Mouse (Mus musculus) ovary, adult 18-20 months (tissue): ENCODE measurements around the gene Dhx57.
"Not testable (repeated sequence)": the region's sequence is repeated elsewhere in the genome, so short reads cannot be mapped to it uniquely, and the experiment has no call there.

Experiments used
- DNase-seq: peaks from one replicate; pipeline ENCODE4 v3.0.0; 2022; ENCODE audit warnings: low spot score, mixed read lengths

Dhx57 gene

DNA sequence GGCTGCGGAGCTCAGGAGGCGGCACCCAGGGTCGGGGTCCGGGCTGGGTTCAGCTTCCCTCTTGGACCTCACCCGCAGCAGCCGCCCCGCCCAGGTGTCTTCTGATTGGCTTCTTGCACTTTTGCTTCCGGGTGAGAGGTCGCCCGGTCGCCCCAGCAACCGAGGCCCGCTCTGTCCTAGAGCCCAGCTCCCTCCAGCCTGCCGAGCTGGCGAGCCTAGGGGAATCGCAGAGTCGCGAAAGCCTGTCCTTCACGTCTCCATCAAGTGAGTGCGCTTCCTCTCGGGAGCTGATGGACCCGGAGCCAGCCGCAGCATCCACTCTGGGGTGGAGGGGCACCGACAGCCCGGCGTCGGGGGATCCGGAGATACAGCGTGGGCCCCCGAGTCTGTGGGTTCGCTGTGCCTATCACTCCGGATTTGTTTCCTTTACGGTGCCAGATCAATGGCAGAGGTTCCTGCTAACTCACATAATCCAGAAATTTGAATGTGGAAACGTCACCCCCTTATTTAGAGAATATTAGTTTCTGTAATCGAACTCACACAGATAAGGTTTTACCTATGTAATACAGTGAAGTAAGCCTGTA, at the start of gene Dhx57, which contains the start of gene Morn2:
Gene Dhx57, minus strand, starts transcription at position 403 of the 584 bp plus-strand sequence.
Gene Morn2, plus strand, starts transcription at position 130 of the 584 bp plus-strand sequence.
- DNase-seq = peak; percentile 95

GRCm38 (mm10) chr17:80332386-80332785, 42.1 kb upstream of the Dhx57 start:
- no peak for DNase-seq

GRCm38 (mm10) chr17:80326431-80326830, 36.2 kb upstream of the Dhx57 start:
- no peak for DNase-seq

DNA sequence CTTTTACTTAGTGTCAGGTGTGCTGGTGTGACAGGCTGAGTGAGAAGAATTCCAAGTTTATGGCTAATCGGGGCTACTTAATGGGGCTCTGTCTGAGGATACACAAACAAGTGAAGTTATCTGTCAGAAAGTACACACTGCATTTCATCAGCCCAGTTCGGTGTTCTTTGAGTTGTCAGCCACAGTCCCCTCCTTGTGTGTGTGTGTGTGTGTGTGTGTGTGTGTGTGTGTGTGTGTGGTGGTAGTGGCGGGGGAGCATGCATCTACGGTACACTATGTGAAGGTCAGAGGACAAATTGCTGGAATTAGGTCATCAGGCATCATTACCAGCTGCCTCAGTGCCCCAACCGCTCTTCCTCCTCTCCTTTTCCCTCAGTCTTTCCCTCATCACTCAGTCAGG, 35.2 kb upstream of the Dhx57 start:
- DNase-seq = no peak

GRCm38 (mm10) chr17:80324521-80324920, 34.2 kb upstream of the Dhx57 start:
- DNase-seq = no peak

DNA sequence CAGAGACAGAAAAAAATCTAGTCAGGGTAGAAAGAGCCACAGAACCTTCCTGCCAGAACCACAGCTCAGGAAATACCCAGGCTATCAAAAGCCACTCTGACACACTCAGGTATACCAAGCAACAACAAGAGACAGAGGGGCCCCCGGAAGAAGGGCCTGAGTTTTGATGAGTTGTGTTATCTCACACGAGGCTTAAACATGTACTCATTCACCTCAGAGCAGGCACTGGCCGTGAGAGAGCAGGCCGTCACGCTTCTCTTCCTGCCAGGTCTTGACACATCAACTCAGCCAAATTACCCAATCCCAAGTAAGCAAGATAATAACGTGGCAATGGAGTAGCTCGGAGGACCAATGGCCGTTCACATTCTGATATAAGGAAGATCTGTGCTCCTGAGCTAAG, 33.4 kb upstream of the Dhx57 start:
- no peak for DNase-seq

DNA sequence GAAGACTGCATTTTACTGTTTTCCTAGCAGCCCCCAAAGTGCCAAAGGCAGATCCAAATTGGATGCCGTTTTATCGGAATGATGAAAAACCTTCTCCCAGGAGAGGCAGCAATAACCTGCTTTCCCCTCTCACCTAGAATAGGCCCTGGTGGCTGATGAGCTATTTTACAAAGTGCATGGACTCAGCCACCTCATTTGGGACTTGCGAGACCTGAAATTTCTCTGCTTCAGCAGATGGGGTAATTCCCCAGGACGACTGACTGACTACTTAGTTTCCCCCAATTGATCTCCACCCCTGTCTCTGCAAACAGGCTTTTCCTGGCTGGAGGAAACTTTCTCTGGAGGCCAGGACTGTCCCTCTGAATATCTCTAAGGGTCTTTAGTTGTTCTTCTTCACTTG, 32.7 kb upstream of the Dhx57 start:
- no peak for DNase-seq

- DNase-seq = no peak
Observed at GRCm38 (mm10) chr17:80322228-80322627, 32.0 kb upstream of the Dhx57 start.

DNA sequence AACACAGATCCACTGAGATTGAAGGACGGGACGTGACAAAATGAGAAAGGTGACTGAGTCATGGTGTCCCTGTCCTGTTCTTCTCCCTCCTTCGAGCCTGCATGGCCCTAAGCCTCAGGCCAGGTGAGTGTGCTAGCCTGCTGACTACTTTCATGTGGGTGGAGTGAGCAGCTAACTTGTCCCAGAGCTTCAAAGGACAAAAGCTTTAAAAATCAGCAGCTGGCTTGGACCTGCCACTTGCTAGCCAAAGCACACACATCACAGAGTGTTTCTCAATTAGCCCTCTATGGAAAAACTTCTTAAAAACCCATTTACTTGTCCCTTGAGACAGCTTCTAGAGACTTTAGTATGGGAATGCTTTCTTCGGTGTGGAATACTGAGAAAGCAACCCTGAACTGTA, 22.1 kb upstream of the Dhx57 start:
- DNase-seq = no peak

DNA sequence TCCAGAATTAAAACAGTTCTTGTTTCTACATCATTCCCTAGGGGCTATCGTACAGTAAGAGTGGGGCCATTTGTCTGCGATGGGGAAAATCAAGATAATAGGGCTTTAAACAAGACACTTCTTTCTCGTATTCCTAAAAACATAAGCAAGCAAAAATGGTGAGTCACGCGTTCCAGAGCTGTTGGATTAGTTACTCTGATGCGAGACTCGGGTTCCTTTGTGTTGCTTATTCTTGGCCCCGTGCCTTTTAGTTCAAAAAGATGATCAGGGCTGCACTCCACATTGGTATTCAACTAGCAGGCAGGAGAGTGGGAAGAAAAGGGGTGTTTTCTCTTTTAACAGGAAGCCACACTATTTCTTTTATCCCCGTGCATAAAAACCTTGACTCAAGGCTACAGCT, 21.5 kb upstream of the Dhx57 start:
- DNase-seq = no peak

DNA sequence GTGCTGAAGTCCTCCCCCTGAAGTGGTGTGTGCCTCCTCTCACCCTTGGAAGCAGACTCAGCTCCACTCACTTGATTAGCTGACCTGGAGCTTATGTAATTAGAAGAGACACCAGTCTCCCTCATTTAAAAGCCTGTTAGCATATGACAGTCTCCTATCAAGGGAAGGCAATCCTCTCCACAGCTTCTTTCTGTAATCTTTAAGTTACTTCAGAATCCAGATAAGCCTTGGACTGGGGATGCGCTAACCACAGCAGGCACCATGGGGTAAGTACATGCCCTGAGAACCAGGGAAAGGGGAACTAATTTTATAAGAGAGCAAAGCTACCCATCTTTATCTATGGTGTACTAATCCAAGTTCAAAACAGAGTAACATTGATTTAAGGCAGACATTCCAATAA, 17.0 kb upstream of the Dhx57 start, which contains the start of gene Arhgef33:
Gene Arhgef33, plus strand, starts transcription at position 157 of the 400 bp plus-strand sequence.
- no peak for DNase-seq

DNA sequence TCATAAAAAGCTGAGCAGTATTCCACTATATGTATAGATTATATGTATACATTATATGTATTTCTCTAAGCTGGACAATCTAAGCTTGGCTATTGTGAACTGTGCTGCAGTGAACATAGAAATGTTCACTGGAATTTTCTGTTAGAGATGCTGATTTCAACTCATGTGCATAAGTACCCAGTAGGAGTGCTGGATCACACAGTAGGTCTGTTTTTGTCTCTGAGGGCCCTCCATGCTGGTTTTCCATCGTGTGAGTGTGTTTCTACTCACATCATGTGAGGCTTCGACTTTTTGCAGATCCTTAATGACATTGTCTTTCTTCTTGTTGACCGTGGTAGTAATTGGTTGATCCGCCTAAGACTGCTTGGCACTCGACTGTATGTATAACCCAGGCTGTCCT, 8.6 kb upstream of the Dhx57 start:
- no peak for DNase-seq

GRCm38 (mm10) chr17:80295258-80295657, 5.0 kb upstream of the Dhx57 start:
- no peak for DNase-seq

GRCm38 (mm10) chr17:80291148-80291547, 872 bp upstream of the Dhx57 start:
- no peak for DNase-seq

GRCm38 (mm10) chr17:80289280-80290073, 799 bp downstream of the Dhx57 start:
- no peak for DNase-seq

- no peak for DNase-seq
Observed at GRCm38 (mm10) chr17:80288012-80288411, 2.3 kb downstream of the Dhx57 start.

DNA sequence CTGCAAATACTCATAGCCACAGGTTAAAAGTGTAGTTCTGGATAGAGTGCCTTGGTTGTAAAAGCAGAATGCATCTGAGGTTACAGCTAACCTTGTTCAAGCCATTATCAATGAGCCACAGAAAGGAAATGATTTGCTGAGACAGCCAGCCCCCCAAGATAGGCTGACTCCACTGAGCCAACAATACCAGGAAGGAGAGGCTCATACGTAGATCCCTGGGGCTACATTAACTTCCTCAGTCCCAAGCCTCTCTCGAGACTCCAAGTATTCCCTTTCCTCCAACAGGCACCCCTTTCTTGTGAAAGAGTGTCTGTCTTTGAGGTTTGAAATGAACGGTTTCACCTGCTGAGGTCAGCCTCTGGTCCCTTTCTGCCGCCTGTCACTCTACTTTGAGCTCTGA, 5.8 kb downstream of the Dhx57 start:
- no peak for DNase-seq

GRCm38 (mm10) chr17:80279340-80280070, 10.8 kb downstream of the Dhx57 start:
- no peak for DNase-seq

DNA sequence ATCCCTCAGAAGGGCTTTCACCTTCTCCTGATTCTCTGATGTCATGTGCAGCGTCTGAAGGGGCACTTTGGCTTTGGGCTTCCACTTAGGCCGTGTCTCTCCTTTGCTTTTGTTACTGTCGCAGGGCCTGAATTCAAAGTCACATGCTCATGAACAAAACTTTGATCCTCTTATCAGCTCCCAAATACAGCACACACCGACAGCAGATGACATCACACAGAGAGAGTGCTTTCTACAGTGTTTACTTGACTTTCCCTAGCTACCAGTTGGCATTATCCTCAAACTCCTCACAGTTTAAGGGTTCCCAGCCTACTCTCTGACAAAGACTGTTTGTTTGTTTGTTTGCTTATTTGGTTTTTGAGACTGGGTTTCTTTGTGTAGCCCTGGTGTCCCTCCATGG, 12.0 kb downstream of the Dhx57 start:
- DNase-seq = no peak

- DNase-seq = not testable (repeated sequence)
Observed at GRCm38 (mm10) chr17:80270622-80271021, 19.7 kb downstream of the Dhx57 start.

- no peak for DNase-seq
Observed at GRCm38 (mm10) chr17:80268151-80268550, 22.1 kb downstream of the Dhx57 start.

DNA sequence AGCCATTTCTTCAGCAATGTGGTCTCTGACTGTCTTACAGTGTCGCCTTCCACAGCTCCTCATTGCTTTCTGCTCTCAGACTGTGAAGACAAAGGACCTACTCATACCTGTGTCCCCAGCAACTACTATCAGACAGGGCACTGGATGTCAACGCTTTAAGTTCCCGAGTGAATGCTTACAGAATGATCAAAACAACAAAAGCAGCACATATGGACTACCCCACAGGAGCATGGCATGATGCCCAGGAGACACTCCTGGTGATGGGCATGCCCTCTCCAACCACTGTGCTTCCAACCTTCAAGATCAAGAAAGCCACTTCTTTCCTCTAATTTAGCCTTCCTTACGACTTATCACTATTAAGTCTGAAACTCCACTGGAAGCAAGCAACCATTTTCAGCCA, 23.2 kb downstream of the Dhx57 start:
- no peak for DNase-seq

DNA sequence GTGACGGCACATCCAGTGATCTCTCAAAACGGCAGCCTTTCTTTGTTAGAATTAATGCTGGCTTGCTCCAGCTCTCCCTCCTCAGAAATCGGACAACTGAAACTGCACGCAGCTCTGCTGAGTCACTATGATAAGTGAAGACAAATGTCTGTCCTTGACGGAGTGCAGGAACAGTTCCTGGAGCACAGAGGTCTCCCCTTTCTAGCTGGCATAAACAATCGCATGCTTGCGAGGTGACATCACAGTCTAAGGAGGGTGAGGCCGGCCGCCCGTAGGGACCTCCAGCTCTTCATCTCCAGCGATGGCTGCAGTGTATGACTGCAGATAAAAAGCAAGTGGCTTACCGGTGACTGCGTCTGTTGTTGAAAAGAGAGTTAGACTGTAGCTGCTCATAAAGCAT, 35.1 kb downstream of the Dhx57 start:
- DNase-seq = peak; percentile 83
